Mouse (Mus musculus): Measurements from ENCODE around the gene Dynlrb1. TPM values are rescaled to one million over a fixed set of nuclear protein-coding genes. Genes with fewer than 3 reads are reported as not detected.

The Dynlrb1 gene
- total and polyA plus RNA-seq, 2 experiments from 2014 or later: 310 to 790 TPM

- H3K4me2 ChIP-seq (ENCODE audit: low read depth): no peak overlapping the region
- H3K9ac ChIP-seq: no peak overlapping the region
- no peak overlapping the region for H3K27ac ChIP-seq (ENCODE audit: low read depth, low read length)
- H3K4me1 ChIP-seq (ENCODE audit: insufficient read depth): peaks cover 11% of the 10 kb centered on the region
- WGBS: 91% methylated on average over 7 of the region's 7 CpGs
- no peaks in the 10 kb centered on the region for H3K27me3 ChIP-seq (ENCODE audit: insufficient read depth, low read length)
- peaks cover 47% of the 10 kb centered on the region for H3K36me3 ChIP-seq (ENCODE audit: insufficient read depth)
- ATAC-seq: no peak
- H3K9me3 ChIP-seq (ENCODE audit: low read length): no peaks in the 10 kb centered on the region
- no peak for TF ChIP-seq CTCF (IDR thresholded peaks at IDR 0.05; ENCODE audit: low read depth)
- H3K4me3 ChIP-seq (ENCODE audit: low read depth, low read length): no peak overlapping the region
- DNase-seq: no peak
Measured at GRCm38 (mm10) chr2:155242296-155242855, 6.0 kb downstream of the Dynlrb1 start.

DNA sequence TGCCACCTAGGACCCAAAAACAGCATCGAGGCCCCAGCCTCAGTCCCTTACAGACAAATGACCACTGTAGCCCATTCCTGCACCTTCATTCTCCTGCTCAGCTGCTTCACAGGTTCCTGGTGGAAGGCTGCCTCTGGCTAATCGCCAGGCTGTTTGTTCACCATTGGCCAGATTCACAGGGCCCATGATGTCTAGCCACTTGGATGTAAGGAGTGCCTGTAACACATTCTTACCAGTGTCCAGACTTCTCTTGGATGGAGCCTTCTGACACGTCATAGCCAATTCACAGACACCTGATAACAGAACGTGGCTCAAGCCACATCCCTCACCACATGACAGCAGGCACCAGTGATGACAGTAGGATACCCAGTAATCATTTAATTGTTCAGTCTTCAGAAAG lies 9.9 kb downstream of the Dynlrb1 start:
- no peak overlapping the region for H3K4me3 ChIP-seq (ENCODE audit: low read depth, low read length)
- H3K9me3 ChIP-seq (ENCODE audit: low read length): no peaks in the 10 kb centered on the region
- no peak overlapping the region for H3K27ac ChIP-seq (ENCODE audit: low read depth, low read length)
- ATAC-seq: no peak
- H3K4me2 ChIP-seq (ENCODE audit: low read depth): no peak overlapping the region
- H3K36me3 ChIP-seq (ENCODE audit: insufficient read depth): peaks cover 86% of the 10 kb centered on the region
- no peak overlapping the region for H3K9ac ChIP-seq
- WGBS: 95% methylated on average over 4 of the region's 4 CpGs
- no peaks in the 10 kb centered on the region for H3K27me3 ChIP-seq (ENCODE audit: insufficient read depth, low read length)
- no peak for DNase-seq
- no peaks in the 10 kb centered on the region for H3K4me1 ChIP-seq (ENCODE audit: insufficient read depth)
- TF ChIP-seq CTCF (IDR thresholded peaks at IDR 0.05; ENCODE audit: low read depth): no peak

DNA sequence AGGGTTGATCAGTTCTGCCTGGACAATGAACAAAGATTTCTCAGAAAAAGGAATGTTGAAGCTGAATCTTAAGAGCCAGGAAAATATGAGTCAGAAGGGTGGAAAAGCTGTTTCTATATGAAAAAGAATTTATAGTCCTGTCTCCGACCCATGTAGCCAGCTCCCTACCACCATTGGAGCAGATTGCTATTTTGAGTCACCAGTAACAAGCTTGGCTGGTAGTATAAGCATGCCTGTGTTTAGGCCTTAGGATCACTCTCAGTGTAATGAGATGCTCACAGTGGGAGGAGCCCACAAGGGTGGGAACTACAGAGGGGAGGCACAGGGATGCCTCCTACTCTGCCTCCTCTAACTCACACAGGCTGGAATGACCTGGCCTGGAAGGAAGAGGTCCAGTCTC lies 11.9 kb downstream of the Dynlrb1 start:
- Histone ChIP-seq H3K36me3 (ENCODE audit: insufficient read depth) (peaks cover 85% of the 10 kb centered on the region), H3K9me3 (ENCODE audit: low read length) (no peaks in the 10 kb centered on the region), H3K9ac (no peak overlapping the region), H3K27ac (ENCODE audit: low read depth, low read length) (no peak overlapping the region), H3K27me3 (ENCODE audit: insufficient read depth, low read length) (no peaks in the 10 kb centered on the region), H3K4me2 (ENCODE audit: low read depth) (no peak overlapping the region), H3K4me1 (ENCODE audit: insufficient read depth) (no peaks in the 10 kb centered on the region), H3K4me3 (ENCODE audit: low read depth, low read length) (no peak overlapping the region)
- TF ChIP-seq CTCF (IDR thresholded peaks at IDR 0.05; ENCODE audit: low read depth): no peak
- ATAC-seq (no peak), DNase-seq (no peak)
- WGBS: 100% methylated on average over 1 of the region's 1 CpGs

GRCm38 (mm10) chr2:155248718-155249117 lies 12.4 kb downstream of the Dynlrb1 start:
- TF ChIP-seq CTCF (IDR thresholded peaks at IDR 0.05; ENCODE audit: low read depth): no peak
- no peak for ATAC-seq

DNA sequence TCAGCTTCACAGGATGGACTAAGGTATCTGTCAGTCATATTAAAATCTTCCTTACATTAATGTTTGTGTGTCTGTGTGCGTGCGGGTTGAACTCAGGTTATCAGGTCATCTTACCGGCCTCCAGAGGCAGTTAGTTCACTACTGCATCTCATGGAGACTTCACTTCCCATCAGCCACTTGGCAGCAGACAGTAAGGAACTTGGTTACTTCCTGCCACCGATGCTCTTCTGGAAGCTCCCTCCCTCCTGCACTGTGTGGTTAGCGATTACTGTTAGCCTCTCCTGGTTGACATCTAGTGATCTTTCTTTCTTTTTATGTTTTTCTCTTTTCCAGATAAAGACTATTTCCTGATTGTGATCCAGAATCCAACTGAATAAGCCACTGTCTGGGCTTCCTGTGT lies 13.3 kb downstream of the Dynlrb1 start:
- peaks cover 71% of the 10 kb centered on the region for H3K36me3 ChIP-seq (ENCODE audit: insufficient read depth)
- WGBS: 92% methylated on average over 5 of the region's 5 CpGs
- H3K4me2 ChIP-seq (ENCODE audit: low read depth): no peak overlapping the region
- no peak for DNase-seq
- no peak overlapping the region for H3K9ac ChIP-seq
- no peak overlapping the region for H3K4me3 ChIP-seq (ENCODE audit: low read depth, low read length)
- no peak overlapping the region for H3K27ac ChIP-seq (ENCODE audit: low read depth, low read length)
- no peaks in the 10 kb centered on the region for H3K4me1 ChIP-seq (ENCODE audit: insufficient read depth)
- H3K9me3 ChIP-seq (ENCODE audit: low read length): no peaks in the 10 kb centered on the region
- ATAC-seq: no peak
- no peak for TF ChIP-seq CTCF (IDR thresholded peaks at IDR 0.05; ENCODE audit: low read depth)
- H3K27me3 ChIP-seq (ENCODE audit: insufficient read depth, low read length): no peaks in the 10 kb centered on the region

More at GRCm38 (mm10) chr2:155248718-155249117, 12.4 kb downstream of the Dynlrb1 start:
- H3K4me2 ChIP-seq (ENCODE audit: low read depth): no peak overlapping the region
- no peak overlapping the region for H3K4me3 ChIP-seq (ENCODE audit: low read depth, low read length)
- H3K27ac ChIP-seq (ENCODE audit: low read depth, low read length): no peak overlapping the region
- no peaks in the 10 kb centered on the region for H3K4me1 ChIP-seq (ENCODE audit: insufficient read depth)
- H3K9me3 ChIP-seq (ENCODE audit: low read length): no peaks in the 10 kb centered on the region
- no peak overlapping the region for H3K9ac ChIP-seq
- no peaks in the 10 kb centered on the region for H3K27me3 ChIP-seq (ENCODE audit: insufficient read depth, low read length)
- DNase-seq: no peak
- 86% methylated on average over 2 of the region's 2 CpGs for WGBS
- H3K36me3 ChIP-seq (ENCODE audit: insufficient read depth): peaks cover 80% of the 10 kb centered on the region

GRCm38 (mm10) chr2:155265526-155265925 lies 29.2 kb downstream of the Dynlrb1 start:
- no peaks in the 10 kb centered on the region for H3K4me1 ChIP-seq (ENCODE audit: insufficient read depth)
- H3K27me3 ChIP-seq (ENCODE audit: insufficient read depth, low read length): no peaks in the 10 kb centered on the region
- H3K4me2 ChIP-seq (ENCODE audit: low read depth): no peak overlapping the region
- no peak overlapping the region for H3K9ac ChIP-seq
- H3K27ac ChIP-seq (ENCODE audit: low read depth, low read length): no peak overlapping the region
- H3K9me3 ChIP-seq (ENCODE audit: low read length): no peaks in the 10 kb centered on the region
- H3K4me3 ChIP-seq (ENCODE audit: low read depth, low read length): no peak overlapping the region
- TF ChIP-seq CTCF (IDR thresholded peaks at IDR 0.05; ENCODE audit: low read depth): no peak
- WGBS: 91% methylated on average over 6 of the region's 6 CpGs
- no peaks in the 10 kb centered on the region for H3K36me3 ChIP-seq (ENCODE audit: insufficient read depth)
- DNase-seq (no peak), ATAC-seq (no peak)

GRCm38 (mm10) chr2:155266896-155267295 lies 30.6 kb downstream of the Dynlrb1 start:
- no peak overlapping the region for H3K4me2 ChIP-seq (ENCODE audit: low read depth)
- ATAC-seq (no peak), DNase-seq (no peak)
- no peaks in the 10 kb centered on the region for H3K36me3 ChIP-seq (ENCODE audit: insufficient read depth)
- H3K27me3 ChIP-seq (ENCODE audit: insufficient read depth, low read length): no peaks in the 10 kb centered on the region
- no peaks in the 10 kb centered on the region for H3K4me1 ChIP-seq (ENCODE audit: insufficient read depth)
- H3K4me3 ChIP-seq (ENCODE audit: low read depth, low read length): no peak overlapping the region
- TF ChIP-seq CTCF (IDR thresholded peaks at IDR 0.05; ENCODE audit: low read depth): no peak
- H3K9ac ChIP-seq: no peak overlapping the region
- 83% methylated on average over 5 of the region's 5 CpGs for WGBS
- H3K27ac ChIP-seq (ENCODE audit: low read depth, low read length): no peak overlapping the region
- no peaks in the 10 kb centered on the region for H3K9me3 ChIP-seq (ENCODE audit: low read length)
